Mouse (Mus musculus) lung, adult 2 months (tissue): ENCODE results near the gene Sptan1. TPM values are rescaled to one million over a fixed set of nuclear protein-coding genes. Genes with fewer than 3 reads are reported as not detected.

Experiments used
- DNase-seq: peaks from one replicate; pipeline ENCODE4 v3.0.0; 2022
- H3K4me1 ChIP-seq: fragments of 200-500 bp; 2 replicates; pipeline ENCODE4 v1.6.1; 2011; ENCODE audit warnings: low read length; ENCODE audit not compliant: control insufficient read depth, insufficient read depth
- H3K4me3 ChIP-seq: fragments of 200-500 bp; replicated peaks from 2 replicates; pipeline ENCODE3; 2011; ENCODE audit warnings: low read depth, mild to moderate bottlenecking, control low read depth, low read length; ENCODE audit errors: extremely low read depth
- CTCF ChIP-seq: fragments of 200-500 bp; IDR thresholded peaks from 2 replicates; pipeline ENCODE4 v1.5.1; 2011; ENCODE audit warnings: mild to moderate bottlenecking, low read length, control low read depth; ENCODE audit not compliant: insufficient read depth
- POLR2A ChIP-seq: fragments of 200-500 bp; IDR thresholded peaks from 2 replicates; pipeline ENCODE4 v1.6.1; 2011; ENCODE audit warnings: low read depth, mild to moderate bottlenecking, control low read depth, low read length, borderline replicate concordance; ENCODE audit errors: extremely low read depth
- WGBS: fragments of 180-500 bp; shearing (Covaris S2); methylation state at CpG from one replicate; pipeline ENCODE4 v1.1.7; 2018; 5-methylcytosine and 5-hydroxymethylcytosine counted together
- polyA plus RNA-seq: library from polyadenylated mRNA; depleted of rRNA; stranded (reverse); fragments of >200 nt; gene quantifications from 2 replicates; pipeline ENCODE4 v1.2.3, GENCODE M21; 2012

Gene Sptan1
- polyA plus RNA-seq, 1 experiment: 313 TPM

DNA sequence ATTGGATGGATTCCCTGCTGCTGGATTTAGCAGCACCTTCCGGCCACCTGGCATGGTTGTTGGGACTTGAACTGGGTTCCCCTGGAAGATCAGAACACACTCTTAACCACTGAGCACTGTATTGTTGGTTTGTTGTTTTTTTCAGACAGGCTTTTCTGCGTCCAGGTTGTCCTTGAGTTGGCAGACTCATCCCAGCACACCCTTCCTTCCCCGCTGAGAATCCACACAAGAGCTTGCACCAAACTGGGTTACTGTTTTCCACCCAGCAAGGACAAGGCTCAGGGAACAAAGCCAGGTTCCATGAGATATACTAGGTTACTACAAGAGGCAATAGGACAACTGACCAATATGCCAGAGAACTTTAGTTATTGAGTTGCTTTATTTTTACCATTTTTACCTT lies 91.4 kb downstream of the Sptan1 start:
- no peak for DNase-seq
- Histone ChIP-seq H3K4me3 (no peak overlapping the region), H3K4me1 (no peaks in the 10 kb centered on the region)
- 80% methylated on average over 3 of the region's 3 CpGs for WGBS
- TF ChIP-seq CTCF: no peak

DNA sequence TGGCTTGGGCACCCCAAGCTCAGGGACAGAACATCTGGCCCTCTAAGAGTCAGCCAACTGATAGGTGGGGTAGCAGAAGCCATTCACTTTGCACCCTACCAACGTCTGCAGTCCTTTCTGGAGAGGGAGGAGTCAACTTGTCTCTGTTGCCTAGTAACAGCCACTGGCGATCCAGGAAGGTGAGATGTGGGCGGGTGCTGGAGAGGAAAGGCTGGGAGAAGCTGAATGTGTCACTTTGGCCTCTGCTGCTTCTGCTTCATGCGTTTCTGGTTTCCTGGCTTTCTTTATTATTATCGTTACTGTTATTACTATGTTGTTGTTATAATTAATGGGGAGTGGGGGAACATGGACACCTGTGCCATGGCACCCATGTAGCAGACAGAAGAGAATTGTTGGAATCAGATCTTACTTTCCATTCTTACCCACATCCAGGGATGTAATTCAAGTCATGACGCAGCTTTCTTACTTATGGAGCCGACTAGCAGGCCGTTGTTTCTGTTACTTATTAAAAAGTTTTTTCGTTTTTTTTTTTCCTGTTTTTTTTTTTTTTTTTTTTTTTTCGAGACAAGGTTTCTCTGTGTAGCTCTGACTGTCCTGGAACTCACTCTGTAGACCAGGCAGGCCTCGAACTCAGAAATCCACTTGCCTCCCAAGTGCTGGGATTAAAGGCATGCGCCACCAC lies 92.0 kb downstream of the Sptan1 start, which contains the start of gene Set:
Gene Set (plus strand): TSS at position 156 of the 682 bp plus-strand sequence.
- TF ChIP-seq POLR2A: no peak
- no peak for TF ChIP-seq CTCF
- H3K4me3 ChIP-seq: no peak within 1 kb of the TSS
- 43% methylated on average over 12 of the region's 12 CpGs for WGBS
- DNase-seq: no peak
- no peaks in the 10 kb centered on the region for H3K4me1 ChIP-seq

DNA sequence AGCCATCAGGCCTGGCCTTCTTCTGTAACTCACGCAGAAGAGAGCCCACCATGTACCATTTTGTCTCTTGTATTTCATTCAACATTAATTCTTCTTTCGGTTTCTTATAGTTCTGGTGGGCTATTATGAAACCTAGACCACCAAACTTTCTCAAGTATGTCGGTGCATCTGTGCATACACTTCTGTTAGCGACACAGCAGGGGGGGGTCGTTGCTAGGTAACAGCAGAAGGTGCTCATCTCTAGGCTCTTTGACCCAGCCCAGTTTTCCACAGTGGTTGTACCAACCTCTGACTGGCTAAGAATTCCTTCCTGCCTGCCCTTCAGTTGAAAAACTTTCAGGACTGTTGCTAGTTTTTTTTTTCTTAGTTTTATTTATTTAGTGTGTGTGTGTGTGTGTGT lies 93.1 kb downstream of the Sptan1 start:
- DNase-seq: no peak
- WGBS: 67% methylated on average over 5 of the region's 5 CpGs
- TF ChIP-seq POLR2A (no peak), CTCF (no peak)
- Histone ChIP-seq H3K4me1 (peaks cover 4% of the 10 kb centered on the region), H3K4me3 (no peak overlapping the region)

DNA sequence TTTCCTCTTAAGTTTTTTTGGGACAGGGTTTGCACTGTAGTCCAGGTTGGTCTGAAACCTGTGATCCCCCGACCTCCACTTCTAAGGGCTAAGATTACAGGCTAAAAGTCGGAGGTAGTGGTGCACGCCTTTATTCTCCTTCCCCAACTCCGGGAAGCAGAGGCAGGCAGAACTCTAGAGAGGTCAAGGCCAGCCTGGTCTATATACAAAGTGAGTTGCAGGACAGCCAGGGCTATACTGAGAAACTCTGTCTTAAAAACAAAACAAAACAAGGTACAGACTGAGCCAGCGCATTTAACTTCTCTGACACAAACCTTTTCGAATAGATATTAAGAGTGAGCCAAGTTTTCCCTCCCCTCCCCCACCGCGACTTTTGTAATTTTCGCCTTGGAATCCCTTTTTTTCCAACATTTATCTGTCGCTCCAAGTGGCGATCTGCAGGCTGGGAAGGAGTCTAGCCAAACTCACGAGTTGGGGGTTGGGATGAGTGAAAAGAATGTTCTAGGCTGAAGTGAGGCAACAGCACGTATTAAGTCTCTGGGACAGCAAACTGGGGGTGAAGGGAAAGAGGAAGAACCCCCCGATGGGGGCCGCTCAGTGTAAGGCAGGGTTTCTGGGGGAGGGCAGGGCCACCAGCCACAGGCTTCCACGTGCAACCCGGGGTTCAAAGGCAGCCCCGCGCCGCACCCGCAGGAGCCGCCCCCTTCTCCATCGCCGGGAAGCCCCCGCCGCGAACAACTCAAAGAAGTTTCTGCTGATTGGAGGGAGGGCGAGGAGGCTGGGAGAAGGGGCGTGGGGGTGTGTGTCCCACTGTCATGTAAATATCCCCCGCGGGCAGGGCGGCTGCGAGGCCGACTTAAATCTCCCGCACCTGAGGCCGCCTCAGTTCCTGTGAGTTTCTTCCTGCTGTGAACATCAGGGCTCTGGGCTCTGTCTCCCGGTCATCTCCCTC lies 96.1 kb downstream of the Sptan1 start:
- Histone ChIP-seq H3K4me1 (peaks cover 4% of the 10 kb centered on the region), H3K4me3 (peak overlapping the region; percentile 64)
- DNase-seq: peak; percentile 57
- WGBS: 10% methylated on average over 37 of the region's 37 CpGs
- no peak for TF ChIP-seq POLR2A
- TF ChIP-seq CTCF: no peak

DNA sequence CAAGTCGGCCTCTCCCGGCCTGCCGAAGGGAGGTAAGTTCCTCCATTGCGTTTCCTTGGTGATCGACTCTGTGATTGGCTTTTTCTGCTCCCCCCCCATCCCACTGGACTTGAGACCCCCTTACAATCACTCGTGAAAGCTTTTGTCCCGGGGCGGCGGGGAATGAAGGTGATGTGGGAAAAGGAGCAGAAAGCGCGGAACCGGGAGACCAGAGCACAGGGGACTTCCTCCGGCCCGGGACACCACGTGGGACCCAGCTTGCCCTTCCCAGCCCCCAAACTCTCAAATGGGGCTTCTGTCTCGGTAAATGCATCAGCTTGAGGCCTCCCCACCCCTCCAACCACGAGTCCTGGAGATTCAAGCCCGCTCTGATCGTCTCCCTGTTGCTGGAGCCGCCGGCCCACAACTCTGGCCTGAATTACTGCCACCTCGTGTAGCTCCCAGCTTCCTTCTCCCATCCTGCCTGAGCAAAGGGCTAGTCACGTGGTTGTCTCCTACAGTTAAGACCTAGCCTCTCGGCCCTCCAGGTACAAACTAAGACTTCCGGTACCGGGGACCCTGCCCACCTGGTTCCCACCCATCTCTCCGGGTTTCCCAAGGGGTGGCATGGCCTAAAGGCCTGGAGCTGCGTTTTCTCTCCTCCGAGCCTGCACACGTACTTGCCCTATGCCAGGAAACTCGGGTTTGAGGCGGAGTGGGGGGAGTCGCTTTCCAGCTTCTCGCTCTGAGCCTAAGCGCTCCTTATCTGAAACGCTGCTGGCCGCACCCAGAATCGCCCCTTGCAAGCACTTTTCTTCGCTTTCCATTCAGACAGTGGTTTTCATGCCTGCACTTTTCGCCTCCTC lies 97.1 kb downstream of the Sptan1 start:
- TF ChIP-seq POLR2A: peak; percentile 62; the same call in 1 of the 2 replicates
- 0 out of 2 replicates have a peak, but pooled peaks have one; percentile 4 for TF ChIP-seq CTCF
- DNase-seq: peak; percentile 79
- under 1% methylated on average over 40 of the region's 40 CpGs for WGBS
- Histone ChIP-seq H3K4me1 (peaks cover 5% of the 10 kb centered on the region), H3K4me3 (peak overlapping the region; percentile 61)

DNA sequence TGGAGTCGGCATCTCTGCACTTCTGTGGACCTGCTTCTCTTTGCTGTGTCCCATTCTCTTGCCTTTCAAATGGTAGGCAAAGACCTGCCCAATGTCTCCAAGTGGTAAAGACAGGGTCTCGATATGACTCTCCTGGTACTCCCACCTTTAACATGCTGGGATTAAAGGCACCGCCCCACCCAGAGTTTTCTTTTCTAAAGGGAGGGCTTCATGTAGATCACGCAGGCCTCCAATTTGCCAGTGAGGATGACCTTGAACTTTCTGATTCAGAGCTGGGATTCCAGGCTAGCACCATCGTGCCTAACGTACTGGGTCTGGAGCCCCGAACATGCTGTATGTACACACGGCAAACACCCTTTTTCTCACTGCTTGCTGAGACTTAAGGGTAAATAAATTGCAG lies 97.9 kb downstream of the Sptan1 start:
- Histone ChIP-seq H3K4me3 (peak overlapping the region; percentile 61), H3K4me1 (peaks cover 6% of the 10 kb centered on the region)
- TF ChIP-seq POLR2A (no peak), CTCF (no peak)
- DNase-seq: no peak
- 19% methylated on average over 8 of the region's 8 CpGs for WGBS

DNA sequence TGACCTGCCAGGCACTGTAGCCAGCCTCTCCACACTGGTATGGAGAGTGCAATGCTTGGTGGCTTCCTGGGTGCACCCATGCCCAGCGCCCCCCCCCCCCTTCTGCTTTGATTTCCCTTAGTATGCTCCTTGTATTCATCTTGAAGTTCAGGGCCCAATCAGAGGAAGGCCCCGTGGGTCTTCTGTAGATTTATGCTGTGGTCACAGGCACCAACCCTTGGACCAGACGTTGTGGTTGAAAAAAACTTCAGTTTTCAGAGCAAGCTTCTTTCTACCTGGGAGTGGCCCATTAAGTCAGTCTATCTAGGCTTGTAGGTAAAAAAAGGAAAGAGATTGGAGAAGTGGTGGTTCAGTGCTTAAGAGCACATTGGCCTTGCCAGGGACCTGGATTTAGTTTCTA lies 98.4 kb downstream of the Sptan1 start:
- Histone ChIP-seq H3K4me3 (no peak overlapping the region), H3K4me1 (peaks cover 6% of the 10 kb centered on the region)
- WGBS: 30% methylated on average over 3 of the region's 3 CpGs
- DNase-seq: no peak
- TF ChIP-seq POLR2A (no peak), CTCF (no peak)

DNA sequence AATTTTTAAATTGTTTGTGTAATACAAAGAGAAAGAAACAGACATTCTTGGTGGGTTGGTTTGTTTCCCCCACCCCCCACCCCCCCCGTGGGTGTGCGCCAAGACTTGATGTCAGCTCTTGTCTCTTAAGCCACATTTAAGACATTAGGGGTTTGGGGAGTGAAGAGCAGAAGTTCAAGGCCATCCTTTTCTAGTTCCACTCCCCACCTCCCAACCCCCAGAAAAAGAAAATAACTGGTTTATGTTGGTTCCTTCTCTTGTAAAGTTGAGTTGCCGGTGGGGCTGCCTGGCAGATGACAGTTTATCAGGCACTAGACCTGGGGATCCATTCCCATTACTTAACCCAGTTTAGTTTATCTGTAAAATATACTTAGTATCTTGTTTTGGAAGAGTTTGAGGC lies 98.9 kb downstream of the Sptan1 start:
- no peak for DNase-seq
- Histone ChIP-seq H3K4me1 (peaks cover 6% of the 10 kb centered on the region), H3K4me3 (no peak overlapping the region)
- TF ChIP-seq CTCF (no peak), POLR2A (no peak)
- 54% methylated on average over 3 of the region's 3 CpGs for WGBS
